Mouse (Mus musculus) embryonic facial prominence, embryonic 11.5 days (tissue): ENCODE data around the gene Naa15. TPM values are rescaled to one million over a fixed set of nuclear protein-coding genes. Genes with fewer than 3 reads are reported as not detected.
A peak's percentile ranks its signal among the peaks of the same experiment; 100 is the strongest.

Experiments
- ATAC-seq: fragments of 200-750 bp; cut with Nextera tagmentation; replicated peaks from 2 replicates; pipeline ENCODE4 v1.8.0; 2017; ENCODE audit warnings: low read depth; ENCODE audit not compliant: insufficient number of reproducible peaks, low FRiP score, low TSS enrichment
- DNase-seq: peaks from one replicate; pipeline ENCODE4 v3.0.0-alpha.2; 2015; ENCODE audit warnings: low spot score
- H3K27ac ChIP-seq: fragments of 300-500 bp; sonication (generic); replicated peaks from 2 replicates; pipeline ENCODE4 v1.5.1; 2014; ENCODE audit warnings: mild to moderate bottlenecking, low read depth, low read length, control low read depth
- H3K27me3 ChIP-seq: fragments of 300-500 bp; sonication (generic); 2 replicates; pipeline ENCODE4 v1.6.1; 2014; ENCODE audit warnings: mild to moderate bottlenecking, low read length, moderate library complexity, mixed read lengths; ENCODE audit not compliant: control insufficient read depth, insufficient read depth
- H3K36me3 ChIP-seq: fragments of 300-500 bp; sonication (generic); replicated peaks from 2 replicates; pipeline ENCODE4 v1.6.1; 2014; ENCODE audit warnings: low read depth, mild to moderate bottlenecking, low read length, moderate library complexity, mixed read lengths; ENCODE audit not compliant: control insufficient read depth, insufficient read depth
- H3K4me1 ChIP-seq: fragments of 300-500 bp; sonication (generic); 2 replicates; pipeline ENCODE4 v1.6.1; 2014; ENCODE audit warnings: low read length, mixed read lengths; ENCODE audit not compliant: control insufficient read depth, insufficient read depth
- H3K4me2 ChIP-seq: fragments of 300-500 bp; sonication (generic); 2 replicates; pipeline ENCODE4 v1.6.1; 2014; ENCODE audit warnings: low read depth, mild to moderate bottlenecking, control low read depth, low read length, moderate library complexity
- H3K4me3 ChIP-seq: fragments of 300-500 bp; sonication (generic); 2 replicates; pipeline ENCODE4 v1.5.1; 2014; ENCODE audit warnings: low read depth, low read length, control low read depth
- H3K9ac ChIP-seq: fragments of 300-500 bp; sonication (generic); replicated peaks from 2 replicates; pipeline ENCODE4 v1.6.1; 2014; ENCODE audit warnings: mild to moderate bottlenecking, control low read depth, low read length
- H3K9me3 ChIP-seq: fragments of 300-500 bp; sonication (generic); replicated peaks from 2 replicates; pipeline ENCODE4 v1.6.1; 2016; ENCODE audit warnings: mild to moderate bottlenecking, low read length, inconsistent platforms, mixed read lengths; ENCODE audit not compliant: control insufficient read depth
- WGBS: fragments of 180-500 bp; shearing (Covaris S2); extraction: QIAGEN DNeasy Blood & Tissue Kit; methylation state at CpG from one replicate; pipeline ENCODE4 v1.1.7; 2014; 5-methylcytosine and 5-hydroxymethylcytosine counted together
- polyA plus RNA-seq: library from polyadenylated mRNA; unstranded; fragments of >200 nt; fragmentation: Nextera tagmentation; extraction: Ambion mirVana; gene quantifications from 2 replicates; pipeline ENCODE4 v1.2.1, GENCODE M21; 2014

Gene Naa15
- polyA plus RNA-seq, 1 experiment from 2014 or later, result 54.9 TPM

- DNase-seq, result no peak
Observed at GRCm38 (mm10) chr3:51479893-51480292, 64.9 kb downstream of the Naa15 start.

DNA sequence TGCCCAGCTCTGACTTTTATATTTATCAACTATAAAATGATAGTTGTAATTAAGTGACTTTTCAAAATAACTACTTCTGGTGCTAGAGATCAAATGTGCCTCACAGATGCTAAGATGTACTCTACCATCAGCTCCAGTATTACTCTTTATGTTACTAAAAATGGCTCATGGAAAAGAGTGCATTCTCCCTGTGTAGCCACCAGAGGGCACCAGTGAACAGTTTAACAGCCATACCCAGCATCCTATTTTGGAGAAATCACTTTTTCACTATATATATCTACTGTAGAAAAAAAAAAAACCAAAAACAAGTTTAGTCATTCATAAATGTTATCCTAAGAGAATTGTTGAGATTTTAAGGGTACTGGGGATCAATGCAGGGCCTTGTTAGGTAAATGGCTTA, 66.1 kb downstream of the Naa15 start:
- no peak overlapping the region for H3K4me3 ChIP-seq
- no peak overlapping the region for H3K27ac ChIP-seq
- DNase-seq, result peak; percentile 74
- H3K36me3 ChIP-seq, result no peaks in the 10 kb centered on the region
- H3K4me2 ChIP-seq, result no peak overlapping the region
- H3K9ac ChIP-seq, result no peak overlapping the region
- H3K4me1 ChIP-seq, result no peaks in the 10 kb centered on the region
- no peaks in the 10 kb centered on the region for H3K27me3 ChIP-seq
- H3K9me3 ChIP-seq, result no peaks in the 10 kb centered on the region
- no peak for ATAC-seq

More at GRCm38 (mm10) chr3:51479893-51480292, 64.9 kb downstream of the Naa15 start:
- Histone ChIP-seq H3K36me3 (no peaks in the 10 kb centered on the region), H3K4me1 (no peaks in the 10 kb centered on the region), H3K4me2 (no peak overlapping the region), H3K27ac (no peak overlapping the region), H3K4me3 (no peak overlapping the region), H3K27me3 (no peaks in the 10 kb centered on the region), H3K9ac (no peak overlapping the region), H3K9me3 (no peaks in the 10 kb centered on the region)
- no peak for ATAC-seq
- WGBS, result 49% methylated on average over 2 of the region's 2 CpGs

DNA sequence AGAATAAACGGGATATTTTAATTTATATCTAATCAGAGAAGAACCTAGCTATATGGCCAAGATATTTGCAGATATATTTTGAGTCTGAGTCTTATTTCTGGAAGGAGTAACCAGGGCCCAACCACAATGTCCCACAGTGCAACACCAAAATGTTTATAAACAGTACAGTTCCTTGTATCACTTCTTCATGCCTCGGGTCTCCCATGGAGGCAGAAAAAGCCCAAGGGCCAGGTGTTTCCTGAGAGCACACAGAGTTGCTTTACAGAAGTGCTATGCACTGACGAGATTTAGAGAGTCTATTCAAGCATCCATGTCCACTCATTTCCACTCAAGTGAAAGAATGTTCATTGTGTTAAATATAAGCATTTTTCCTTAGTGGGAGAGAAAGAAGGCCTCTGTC, 66.9 kb downstream of the Naa15 start:
- Histone ChIP-seq H3K27ac (no peak overlapping the region), H3K4me3 (no peak overlapping the region), H3K27me3 (no peaks in the 10 kb centered on the region), H3K9me3 (no peaks in the 10 kb centered on the region), H3K4me2 (no peak overlapping the region), H3K4me1 (no peaks in the 10 kb centered on the region), H3K9ac (no peak overlapping the region), H3K36me3 (no peaks in the 10 kb centered on the region)
- WGBS, result 56% methylated on average over 3 of the region's 3 CpGs
- ATAC-seq (no peak), DNase-seq (no peak)

GRCm38 (mm10) chr3:51482781-51483180, 67.8 kb downstream of the Naa15 start:
- H3K9me3 ChIP-seq, result no peaks in the 10 kb centered on the region
- ATAC-seq, result no peak
- no peaks in the 10 kb centered on the region for H3K4me1 ChIP-seq
- no peaks in the 10 kb centered on the region for H3K27me3 ChIP-seq
- H3K36me3 ChIP-seq, result no peaks in the 10 kb centered on the region
- DNase-seq, result no peak
- H3K4me3 ChIP-seq, result peak overlapping the region; percentile 75; the same call in 1 of the 2 replicates
- H3K27ac ChIP-seq, result no peak overlapping the region
- peak overlapping the region; percentile 76 for H3K4me2 ChIP-seq
- WGBS, result 74% methylated on average over 3 of the region's 3 CpGs
- no peak overlapping the region for H3K9ac ChIP-seq

DNA sequence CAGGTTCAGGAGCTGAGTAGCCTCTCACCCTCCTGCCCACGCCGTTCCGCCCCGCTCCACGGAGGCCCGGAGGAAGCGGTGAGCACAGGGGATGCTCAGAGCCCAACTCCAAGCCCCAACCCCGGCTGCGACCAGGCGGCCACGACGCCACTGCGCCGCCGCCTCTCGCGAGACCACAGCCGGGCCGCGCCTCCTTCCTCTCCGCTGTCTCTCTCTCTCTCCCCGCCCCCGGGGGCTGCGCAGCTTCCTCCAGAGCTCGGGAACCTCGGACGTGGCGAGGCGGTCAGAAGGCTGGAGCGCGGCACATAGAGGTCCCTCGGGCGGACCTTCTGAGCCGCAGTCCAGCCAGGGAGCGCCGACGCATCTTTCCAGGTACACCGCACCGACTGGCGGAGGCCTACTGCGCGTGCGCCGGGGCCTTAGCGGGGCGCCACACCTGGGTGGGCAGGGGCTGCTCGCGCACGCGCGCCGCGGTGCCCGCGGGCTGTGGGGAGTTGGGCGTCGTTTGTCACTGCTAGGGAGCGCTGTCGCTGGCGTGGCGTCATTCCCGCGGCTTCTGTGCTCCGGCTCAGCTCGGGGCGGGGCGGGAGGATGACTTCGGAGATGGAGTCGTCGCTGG, 68.9 kb downstream of the Naa15 start, which contains the start of gene Rab33b:
Gene Rab33b (plus strand): TSS at position 180 of the 619 bp plus-strand sequence.
- WGBS, result under 1% methylated on average over 67 of the region's 70 CpGs
- peak; percentile 96 for ATAC-seq

GRCm38 (mm10) chr3:51484370-51484769, 69.4 kb downstream of the Naa15 start:
- DNase-seq (no peak), ATAC-seq (no peak; the same call in 1 of the 2 replicates)
- H3K27me3 ChIP-seq, result no peaks in the 10 kb centered on the region
- H3K4me2 ChIP-seq, result peak overlapping the region; percentile 76
- H3K4me1 ChIP-seq, result no peaks in the 10 kb centered on the region
- H3K27ac ChIP-seq, result 0 out of 2 replicates have a peak overlapping the region, but pooled peaks have one; percentile 82
- H3K9ac ChIP-seq, result peak overlapping the region; percentile 90
- H3K9me3 ChIP-seq, result no peaks in the 10 kb centered on the region
- H3K36me3 ChIP-seq, result no peaks in the 10 kb centered on the region
- H3K4me3 ChIP-seq, result peak overlapping the region; percentile 75
- 0% methylated on average over 33 of the region's 33 CpGs for WGBS

More for the DNA sequence above, 68.9 kb downstream of the Naa15 start, which contains the start of gene Rab33b:
- H3K27ac ChIP-seq, result peak within 1 kb of the TSS; percentile 82
- peak within 1 kb of the TSS; percentile 76 for H3K4me2 ChIP-seq
- no peaks in the 10 kb centered on the region for H3K27me3 ChIP-seq
- no peaks in the 10 kb centered on the region for H3K9me3 ChIP-seq
- DNase-seq, result peak; percentile 94
- no peaks in the 10 kb centered on the region for H3K4me1 ChIP-seq
- H3K9ac ChIP-seq, result peak within 1 kb of the TSS; percentile 90
- H3K36me3 ChIP-seq, result no peaks in the 10 kb centered on the region
- peak within 1 kb of the TSS; percentile 75 for H3K4me3 ChIP-seq

GRCm38 (mm10) chr3:51485347-51485746, 70.4 kb downstream of the Naa15 start:
- Histone ChIP-seq H3K4me1 (no peaks in the 10 kb centered on the region), H3K4me2 (no peak overlapping the region; the same call in 1 of the 2 replicates), H3K9ac (no peak overlapping the region), H3K4me3 (no peak overlapping the region; the same call in 1 of the 2 replicates), H3K36me3 (no peaks in the 10 kb centered on the region), H3K9me3 (no peaks in the 10 kb centered on the region), H3K27me3 (no peaks in the 10 kb centered on the region), H3K27ac (no peak overlapping the region)
- WGBS, result 75% methylated on average over 4 of the region's 4 CpGs
- ATAC-seq, result no peak
- no peak for DNase-seq

- Histone ChIP-seq H3K4me1 (no peaks in the 10 kb centered on the region), H3K27me3 (no peaks in the 10 kb centered on the region), H3K4me3 (no peak overlapping the region), H3K9ac (no peak overlapping the region), H3K27ac (no peak overlapping the region), H3K36me3 (no peaks in the 10 kb centered on the region), H3K9me3 (no peaks in the 10 kb centered on the region), H3K4me2 (no peak overlapping the region)
- DNase-seq (no peak), ATAC-seq (no peak)
- WGBS, result 98% methylated on average over 4 of the region's 4 CpGs
Observed at GRCm38 (mm10) chr3:51486491-51487195, 71.7 kb downstream of the Naa15 start.
